Mouse (Mus musculus): ENCODE measurements around the gene Slc6a17.

Slc6a17 gene

DNA sequence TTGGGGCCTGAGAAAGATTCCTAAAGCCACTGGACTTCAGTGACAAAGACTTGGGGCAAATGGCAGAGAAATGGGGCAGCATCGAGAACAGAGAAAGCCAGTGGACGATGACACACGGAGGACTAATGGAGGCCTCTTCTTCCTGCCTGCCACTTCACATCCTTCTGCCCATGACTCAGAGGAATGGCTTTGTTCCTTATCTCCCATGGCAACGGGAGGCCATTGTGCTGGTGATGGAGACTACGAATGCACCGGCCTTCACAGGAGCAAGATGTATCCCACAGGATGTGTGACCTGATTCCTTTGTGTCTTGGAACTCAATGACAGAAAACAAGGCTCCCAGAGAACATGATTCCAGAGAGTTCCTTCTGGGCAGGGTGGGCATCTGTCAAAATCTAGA, 6.7 kb upstream of the Slc6a17 start:
- no peak for DNase-seq (ENCODE audit: low spot score)

DNA sequence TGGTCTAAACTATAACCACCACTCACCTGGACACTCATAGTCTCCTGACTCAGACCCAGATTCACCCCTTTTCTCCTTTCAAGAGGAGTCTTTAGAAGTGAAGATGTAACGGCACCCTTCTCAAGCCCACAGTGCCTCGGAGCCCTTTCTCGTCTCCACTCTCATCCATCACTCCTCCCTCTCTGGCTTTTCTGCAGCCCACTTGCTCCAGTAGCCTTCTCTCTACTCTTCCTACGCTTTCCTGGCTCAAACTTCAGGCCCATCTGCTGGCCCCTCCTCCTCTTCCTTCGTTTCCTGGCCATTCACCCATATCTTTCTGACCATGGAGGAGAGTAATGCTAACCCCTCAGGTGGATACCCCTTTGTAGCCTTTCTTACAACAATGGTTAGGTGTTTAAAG, 3.1 kb upstream of the Slc6a17 start:
- no peak for DNase-seq (ENCODE audit: low spot score)

DNA sequence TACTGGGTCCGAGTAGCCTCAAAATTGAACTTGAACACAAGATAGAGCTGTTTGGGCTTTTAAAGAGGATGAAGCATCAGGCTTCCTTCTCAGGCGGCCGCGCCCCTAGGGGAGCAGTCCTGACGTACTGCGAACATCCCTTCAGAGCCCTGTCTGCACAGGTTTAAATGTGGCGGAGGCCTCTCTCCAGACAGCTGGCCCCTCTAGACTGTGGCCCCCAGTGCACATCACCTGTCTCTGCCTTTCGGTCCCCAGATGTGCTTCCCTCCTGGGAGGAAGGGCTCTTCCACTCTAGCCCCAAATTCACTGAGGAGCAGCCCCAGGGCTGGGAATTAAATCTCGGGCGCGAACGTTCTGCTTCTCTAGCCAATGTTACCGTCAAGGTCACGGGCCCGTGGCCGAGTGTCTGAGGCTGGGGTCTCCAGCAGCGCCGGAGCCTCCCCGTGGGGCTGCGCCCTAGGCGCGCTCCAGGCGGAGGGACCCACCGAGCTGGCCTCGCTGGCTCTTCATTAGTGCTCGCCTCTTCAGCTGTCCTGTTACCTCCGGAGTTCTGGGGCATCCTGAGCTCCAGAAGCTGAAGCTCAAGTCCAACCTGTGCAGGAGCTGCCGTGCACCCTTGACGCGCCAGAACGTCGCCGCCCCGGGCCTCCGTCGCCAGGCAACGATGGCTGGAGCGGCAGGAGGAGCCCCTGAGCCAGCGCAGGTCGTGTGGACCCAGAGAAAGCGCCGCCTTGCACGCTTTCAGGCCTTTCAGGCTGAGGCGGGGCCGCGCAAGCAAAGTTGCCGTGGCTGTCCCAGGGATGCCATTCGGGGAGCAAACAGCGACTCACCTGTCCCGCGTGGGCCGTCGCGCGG, 815 bp downstream of the Slc6a17 start:
- DNase-seq (ENCODE audit: low spot score) = peak; percentile 21

DNA sequence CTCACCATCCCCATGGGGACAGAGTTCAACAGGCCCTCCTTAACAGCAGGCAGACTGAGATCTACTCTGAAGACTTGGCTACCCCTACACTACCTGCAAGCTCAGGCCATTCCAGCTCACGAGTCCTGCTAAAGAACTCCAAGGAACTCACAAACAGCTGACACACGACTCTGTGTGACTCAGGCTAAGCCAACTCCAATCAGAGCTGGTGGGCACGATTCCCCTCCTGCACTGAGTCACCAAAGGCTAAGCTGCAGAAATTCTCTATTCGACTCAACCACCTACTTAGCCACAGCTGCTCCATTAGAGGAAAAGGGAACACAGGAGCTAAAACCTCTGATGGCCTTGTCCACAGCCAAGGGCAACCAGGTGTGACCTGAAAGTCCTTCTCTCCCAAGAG, 1.8 kb downstream of the Slc6a17 start:
- DNase-seq (ENCODE audit: low spot score) = no peak

DNA sequence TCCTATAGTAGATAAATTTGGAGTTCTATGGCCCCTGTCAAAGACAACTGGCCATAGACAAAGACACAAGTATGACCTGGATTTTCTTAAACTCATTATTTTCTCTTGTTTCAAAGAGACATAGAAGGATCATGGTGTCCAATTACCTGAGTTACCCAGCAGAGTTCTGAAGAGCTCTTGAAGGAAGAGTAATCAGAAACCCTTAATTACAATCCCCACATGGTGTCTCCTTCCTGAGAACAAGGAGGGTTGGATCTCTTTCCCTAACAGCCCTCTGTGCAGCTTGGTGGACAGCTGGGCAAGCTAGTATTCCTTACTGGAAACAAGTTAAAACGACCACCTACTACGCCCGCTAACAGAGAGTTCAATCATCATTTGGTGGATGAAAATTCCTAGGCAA, 6.4 kb downstream of the Slc6a17 start:
- DNase-seq (ENCODE audit: low spot score) = no peak

DNA sequence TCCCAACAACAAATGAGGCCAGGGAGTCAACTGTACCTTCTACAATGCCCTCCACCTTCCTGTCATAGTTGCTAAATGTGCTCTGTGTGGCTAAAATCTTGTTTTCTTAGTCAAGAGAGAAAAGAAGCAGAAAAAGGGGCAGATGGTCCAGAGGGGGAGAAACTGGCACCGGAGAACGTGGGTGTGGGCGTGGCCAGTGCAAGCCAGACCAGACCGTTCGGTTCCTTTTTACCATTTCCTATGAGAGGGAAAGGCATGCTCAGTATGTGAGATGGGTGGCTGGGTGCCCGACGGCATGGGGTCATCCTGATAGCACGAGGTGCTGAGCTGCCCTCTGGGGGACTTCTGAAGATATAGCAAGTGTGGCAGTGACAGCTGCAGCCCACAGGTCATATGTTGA, 9.1 kb downstream of the Slc6a17 start:
- DNase-seq (ENCODE audit: low spot score) = no peak

DNA sequence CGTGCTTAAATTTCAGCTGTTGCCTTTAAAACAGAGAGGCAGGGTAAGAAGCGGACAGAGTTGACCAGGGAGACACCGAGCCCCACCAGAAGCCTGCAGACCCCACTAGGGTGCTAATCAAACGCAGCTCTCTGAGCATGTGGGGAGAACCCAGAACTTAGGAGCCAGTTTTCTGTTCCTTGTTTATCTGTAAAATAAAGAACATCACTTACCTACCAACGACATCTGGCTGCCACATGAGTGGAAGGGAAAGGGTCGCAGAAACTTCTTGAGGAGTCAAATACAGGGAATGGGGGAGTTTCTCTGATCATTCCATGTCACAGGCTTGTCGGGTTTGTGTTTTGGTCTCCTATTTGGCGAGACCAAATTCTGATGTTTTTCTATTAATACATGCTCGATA, 9.9 kb downstream of the Slc6a17 start:
- no peak for DNase-seq (ENCODE audit: low spot score)

DNA sequence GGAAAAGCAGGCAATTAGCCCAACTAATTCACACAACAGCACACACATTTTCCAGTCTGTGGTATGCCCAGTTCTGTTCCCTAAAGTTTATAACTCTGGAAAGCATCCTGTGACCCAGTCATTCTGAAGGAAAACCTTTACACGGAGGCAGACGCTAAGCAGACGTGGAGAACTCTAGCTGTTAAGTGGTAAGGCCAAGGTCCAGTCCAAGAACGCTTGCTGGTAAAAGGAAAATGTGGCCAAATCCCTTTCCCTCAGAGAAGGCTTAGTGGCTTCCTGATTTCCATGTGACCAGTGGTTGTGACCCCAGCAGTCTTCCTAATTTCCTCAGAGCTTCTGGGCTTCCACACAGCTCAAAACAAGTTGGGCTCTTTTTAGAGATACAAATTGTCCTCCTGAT, 11.3 kb downstream of the Slc6a17 start:
- DNase-seq (ENCODE audit: low spot score) = no peak

DNA sequence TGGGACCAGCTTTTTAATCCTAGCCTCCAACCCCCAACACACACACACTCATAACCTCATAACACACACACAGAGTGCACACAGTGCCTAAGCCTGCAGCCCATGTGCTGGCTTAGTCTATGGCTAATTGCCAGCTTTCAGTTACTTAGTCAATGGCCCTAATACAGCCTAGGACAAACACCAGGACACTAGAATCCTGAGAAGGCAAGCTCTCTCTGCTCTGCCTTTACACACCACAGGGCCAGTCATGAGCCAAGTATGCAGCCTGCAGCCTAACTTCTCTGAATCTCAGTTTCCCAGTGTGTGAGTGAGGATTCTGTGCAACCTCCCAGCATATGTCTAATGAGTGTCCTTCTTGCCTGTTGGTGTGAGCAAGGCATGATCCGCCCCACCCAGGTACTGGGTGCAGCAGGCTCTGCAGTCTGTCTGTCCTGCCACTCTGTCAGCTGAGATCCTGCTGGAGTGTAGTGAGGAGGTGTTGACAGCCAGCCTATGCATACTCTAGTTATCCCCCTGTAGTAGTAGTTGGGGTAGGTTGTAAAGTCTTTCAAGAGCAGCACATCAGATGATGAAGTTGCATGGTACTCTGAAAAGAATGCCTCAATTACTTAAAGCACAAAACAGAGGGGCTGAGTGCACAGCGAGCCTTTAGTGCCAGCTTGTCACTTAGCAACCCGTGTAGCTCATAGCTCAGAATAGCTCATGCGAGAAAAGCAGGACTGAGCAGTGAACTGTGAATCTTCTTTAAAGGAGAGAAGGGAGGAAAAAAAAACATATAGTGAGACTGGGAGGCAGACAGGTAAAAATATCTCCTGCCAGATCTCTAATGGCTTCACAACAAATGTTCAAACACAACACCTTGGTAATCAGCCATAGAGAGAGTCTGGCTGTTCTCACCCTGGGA, 12.1 kb downstream of the Slc6a17 start:
- DNase-seq (ENCODE audit: low spot score) = no peak

DNA sequence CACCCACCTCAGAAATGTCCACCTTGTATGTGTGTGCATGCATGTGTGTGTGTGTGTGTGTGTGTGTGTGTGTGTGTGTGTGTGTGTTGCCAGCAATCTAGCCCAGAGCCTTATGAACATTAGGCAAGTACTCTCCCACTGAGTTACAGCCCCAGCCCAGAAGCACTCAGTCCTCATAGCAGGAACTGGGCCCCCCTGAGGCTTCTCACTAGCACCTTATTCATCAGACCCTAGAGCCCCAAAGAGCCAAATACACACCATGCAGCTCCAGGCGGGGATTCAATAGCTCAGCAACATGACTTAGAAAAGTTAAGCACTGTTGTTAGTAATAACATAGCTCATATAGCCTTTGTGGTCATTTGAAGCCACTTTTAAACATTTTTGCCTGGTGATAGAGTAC, 13.3 kb downstream of the Slc6a17 start:
- no peak for DNase-seq (ENCODE audit: low spot score)

DNA sequence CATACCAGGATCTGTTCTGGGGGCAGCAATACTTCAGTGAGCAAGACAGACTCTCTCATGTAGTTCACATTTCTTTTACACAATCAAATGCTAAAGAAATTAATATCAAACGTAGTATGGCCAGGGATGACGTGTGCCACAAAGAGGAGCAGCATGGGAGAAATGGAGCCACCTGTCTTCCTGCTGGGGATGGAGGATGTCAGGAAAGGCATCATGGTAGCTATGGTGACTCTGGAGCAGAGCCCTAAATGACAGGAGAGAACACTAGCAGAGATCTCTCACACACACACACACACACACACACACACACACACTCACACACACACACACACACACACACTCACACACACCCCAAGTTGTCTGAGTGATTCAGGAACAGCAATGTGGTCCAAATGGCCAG, 14.1 kb downstream of the Slc6a17 start:
- DNase-seq (ENCODE audit: low spot score) = no peak

DNA sequence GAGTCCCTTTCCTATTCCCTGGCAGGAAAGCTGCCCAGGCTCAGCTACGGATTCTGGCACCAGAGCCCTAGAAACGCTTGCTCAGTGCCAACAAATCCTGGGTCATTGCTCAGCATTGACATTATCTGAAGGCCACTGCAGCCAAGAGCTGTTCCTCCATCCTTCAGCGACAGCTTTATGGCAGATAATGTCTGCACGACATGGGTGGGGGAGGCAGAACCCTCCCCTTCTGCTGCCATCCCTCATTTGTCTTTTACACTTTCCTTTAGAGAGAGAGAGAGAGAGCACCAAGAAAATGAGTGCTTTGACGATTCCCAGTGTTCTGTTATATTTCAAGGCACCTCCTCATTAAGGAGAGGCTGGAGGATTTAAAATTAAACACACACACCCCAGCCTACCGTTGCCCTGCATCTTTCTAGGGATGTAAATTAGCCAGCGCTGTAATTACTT, 16.1 kb downstream of the Slc6a17 start:
- DNase-seq (ENCODE audit: low spot score) = no peak

DNA sequence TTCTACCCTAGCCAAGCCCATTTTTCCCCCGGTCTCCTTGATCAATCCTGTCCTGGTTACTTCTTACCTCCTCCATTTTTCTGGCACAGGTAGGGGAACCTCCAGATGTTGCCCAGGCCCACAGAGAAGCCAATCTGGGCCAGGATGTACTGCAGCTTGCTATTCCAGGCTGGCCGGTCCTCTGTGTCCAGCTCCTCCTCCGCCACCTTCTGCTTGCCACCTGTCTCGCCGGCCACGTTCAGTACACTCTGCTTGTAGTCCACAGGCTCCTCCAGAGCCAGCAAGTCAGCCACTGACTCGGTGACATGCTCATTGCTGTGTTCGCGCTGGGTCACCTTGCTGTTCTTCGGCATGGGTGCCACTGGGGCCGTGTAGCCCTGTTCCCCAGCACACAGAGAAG, 17.5 kb downstream of the Slc6a17 start:
- DNase-seq (ENCODE audit: low spot score) = no peak

DNA sequence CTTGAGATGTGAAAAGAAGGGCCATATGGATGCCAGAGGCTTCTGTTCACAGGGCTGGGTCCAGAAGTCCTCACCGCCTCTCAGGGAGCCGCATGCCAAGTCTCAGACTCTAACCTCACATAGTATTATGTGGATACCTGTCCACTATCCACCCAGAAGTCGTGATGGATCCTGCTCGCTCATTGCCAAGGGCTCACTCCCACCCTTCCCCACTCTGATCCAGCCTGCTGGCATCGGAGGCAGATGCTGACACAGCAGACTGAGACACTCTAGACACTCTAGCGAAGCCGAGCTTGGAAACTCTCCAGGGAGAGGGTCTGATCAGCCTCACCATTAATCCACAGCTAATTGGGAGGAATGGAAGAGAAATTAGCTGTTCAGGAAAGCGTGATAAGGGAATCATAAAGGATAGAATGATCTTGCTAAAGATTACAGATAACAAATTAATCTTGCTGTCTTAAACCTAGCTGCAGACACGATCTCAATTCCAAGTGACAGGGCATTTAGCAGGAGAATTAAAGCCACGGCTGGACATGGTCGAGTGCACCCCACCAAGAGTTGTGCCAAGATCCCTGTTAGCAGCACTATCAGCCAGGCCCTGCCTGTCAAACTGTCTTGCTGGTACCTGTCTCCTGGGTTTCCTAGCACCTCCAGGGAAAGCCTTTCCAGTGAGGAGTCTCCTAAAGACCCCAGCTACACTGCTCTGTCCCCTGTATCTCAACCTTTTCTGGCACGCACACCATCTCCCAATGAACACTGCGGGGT, 21.6 kb downstream of the Slc6a17 start:
- no peak for DNase-seq (ENCODE audit: low spot score)

DNA sequence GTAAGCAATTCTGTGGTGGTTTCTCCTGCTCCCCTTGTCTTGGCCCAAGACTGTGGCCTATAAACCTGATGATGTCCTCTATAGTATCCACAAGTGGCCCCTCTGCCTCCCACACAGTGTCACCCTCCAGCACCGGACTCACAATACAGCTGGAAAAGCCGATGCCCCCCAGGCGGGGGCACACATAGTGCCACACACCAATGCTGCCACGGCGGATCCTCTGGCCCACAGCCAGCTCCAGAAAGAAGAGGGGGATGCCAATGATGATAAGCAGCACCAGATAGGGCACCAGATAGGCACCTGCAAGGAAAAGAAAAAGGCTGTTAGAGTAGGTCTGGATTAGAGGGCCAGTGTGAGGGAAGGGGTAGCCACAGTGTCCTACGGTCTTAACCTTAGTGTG, 22.3 kb downstream of the Slc6a17 start:
- DNase-seq (ENCODE audit: low spot score) = no peak

DNA sequence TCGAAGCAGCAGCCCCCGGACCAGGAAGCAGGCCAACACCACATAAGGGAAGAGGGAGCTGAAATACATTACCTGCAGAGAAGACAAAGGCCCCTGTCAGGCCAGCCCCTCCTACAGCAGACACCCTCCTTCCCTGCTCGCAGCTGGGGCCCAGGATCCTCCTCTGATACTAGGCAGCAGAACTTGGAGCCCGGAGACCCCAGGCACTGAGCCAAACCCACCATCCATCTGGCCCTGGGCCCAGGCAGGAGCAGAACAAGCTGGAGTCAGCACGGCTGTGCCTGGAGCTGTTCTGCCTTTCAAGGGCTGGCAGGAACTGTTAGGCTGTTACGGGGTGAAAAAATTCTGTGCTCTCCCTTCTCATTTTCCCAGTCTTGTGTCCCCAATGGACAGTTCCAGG, 26.4 kb downstream of the Slc6a17 start:
- peak; percentile 51 for DNase-seq (ENCODE audit: low spot score)

DNA sequence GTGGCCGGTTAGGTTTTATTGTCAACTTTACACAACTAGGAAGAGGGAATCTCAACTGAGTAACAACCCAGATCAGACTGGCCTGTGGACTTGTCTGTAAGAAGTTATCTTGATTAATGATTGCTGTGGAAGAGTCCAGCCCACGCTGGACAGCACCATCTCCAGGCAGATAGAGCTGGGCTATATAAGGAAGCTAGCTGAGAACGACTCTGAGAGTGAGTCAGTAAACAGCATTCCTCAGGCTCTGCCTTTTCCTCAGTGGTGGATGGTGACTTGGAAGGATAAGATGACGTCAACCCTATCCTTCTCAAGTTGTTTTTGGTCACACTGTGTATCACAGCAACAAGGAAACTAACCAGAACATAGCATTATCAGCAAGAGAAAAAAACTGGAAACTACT, 29.2 kb downstream of the Slc6a17 start:
- DNase-seq (ENCODE audit: low spot score) = no peak

DNA sequence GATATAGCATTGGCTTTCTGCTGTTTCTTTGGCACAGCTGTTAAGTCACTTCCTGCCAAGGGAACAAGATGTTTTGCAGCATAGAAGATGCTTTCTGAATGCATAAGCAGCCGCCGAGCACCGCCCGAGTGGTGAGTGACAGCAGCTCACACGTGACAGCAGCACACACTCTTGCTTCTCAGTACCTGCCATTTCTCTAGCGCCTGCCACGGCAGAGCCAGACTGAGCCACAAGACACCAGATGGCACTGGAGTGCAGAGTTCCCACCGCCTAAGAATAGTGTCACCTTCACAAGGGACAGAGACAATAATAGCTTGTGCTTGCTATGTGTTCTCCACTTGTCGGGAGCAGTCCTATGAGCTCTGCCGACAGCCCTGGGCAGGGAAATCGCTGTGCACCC, 34.5 kb downstream of the Slc6a17 start:
- DNase-seq (ENCODE audit: low spot score) = no peak

DNA sequence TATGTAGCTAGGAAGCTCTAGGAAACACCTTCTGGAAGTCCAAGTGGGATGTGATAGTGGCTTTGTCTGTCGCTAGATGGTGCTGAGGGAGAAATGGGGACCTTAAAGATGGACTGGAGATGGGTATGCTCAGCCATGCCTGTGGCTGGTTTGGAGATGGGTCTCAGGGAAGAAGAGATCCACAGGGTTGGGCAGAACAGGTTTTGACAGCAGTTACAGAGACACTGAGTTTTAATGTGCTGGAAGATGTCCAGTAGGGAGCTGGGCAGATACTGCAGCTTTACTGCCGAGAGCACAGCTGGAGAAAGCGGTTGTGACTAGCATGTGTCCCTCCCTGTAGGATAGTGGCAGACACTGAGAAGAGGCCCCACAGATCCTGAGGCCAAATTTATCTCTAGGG, 37.2 kb downstream of the Slc6a17 start:
- DNase-seq (ENCODE audit: low spot score) = no peak

DNA sequence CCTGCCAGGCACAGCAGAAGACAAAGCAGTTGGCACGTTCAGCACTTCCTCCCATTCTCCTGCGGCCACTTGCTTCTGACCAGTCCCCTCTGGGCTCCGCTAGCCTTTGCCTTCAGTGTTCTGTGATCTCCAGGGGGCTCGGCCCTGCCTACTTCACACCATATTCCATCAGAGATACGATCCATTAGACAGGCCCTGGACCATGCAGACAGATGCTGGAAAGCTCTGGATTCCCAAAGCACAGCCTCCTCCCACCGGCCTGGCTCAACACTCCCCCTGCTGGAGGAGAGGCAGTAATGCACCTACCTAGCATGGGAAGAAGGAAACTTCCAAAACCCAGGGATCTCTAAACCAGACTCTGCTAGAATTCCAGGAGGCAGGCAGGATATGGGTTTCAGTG, 45.6 kb downstream of the Slc6a17 start:
- DNase-seq (ENCODE audit: low spot score) = peak; percentile 26

DNA sequence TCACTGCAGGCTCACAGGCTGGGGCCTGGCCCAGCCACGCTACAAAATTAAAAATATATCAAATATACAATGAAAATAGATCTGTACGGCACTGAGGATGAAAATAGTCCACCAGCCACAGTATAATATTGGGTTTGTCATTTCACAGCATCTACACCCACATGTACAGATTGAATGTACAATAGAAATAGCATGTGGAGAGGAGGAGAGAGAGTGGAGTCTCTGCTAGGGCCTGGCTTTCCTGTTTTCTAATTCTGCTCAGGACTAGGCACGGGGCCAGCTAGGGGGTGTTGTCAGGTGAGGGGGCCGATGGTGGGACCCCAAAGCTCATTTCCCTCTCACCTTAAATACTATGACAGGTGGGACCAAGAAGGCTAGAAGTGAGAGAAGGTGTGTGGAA, 48.8 kb downstream of the Slc6a17 start:
- no peak for DNase-seq (ENCODE audit: low spot score)

DNA sequence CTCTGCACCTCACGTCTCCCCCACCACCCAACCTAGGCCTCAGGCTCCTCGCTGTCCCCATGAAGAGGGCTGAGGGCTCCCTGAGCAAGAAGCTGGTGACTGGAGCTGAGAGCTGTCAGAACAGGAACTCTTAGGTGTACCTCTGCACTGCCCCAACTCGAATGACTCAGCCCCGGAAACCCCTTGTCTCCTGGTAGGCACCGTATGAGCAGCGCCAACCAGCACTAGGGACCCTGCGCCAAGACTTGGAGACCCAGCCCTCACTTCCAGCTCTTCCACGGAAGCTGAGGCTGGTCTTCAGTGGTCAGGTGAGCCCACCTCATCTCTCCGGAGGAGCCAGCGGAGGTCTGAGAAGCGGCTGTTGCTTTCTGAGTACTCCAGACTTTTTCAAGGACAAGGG, 49.7 kb downstream of the Slc6a17 start:
- DNase-seq (ENCODE audit: low spot score) = no peak

Measured in ovary, postnatal 36 days (tissue).